Mouse (Mus musculus): ENCODE measurements around the gene Fshr. TPM values are rescaled to one million over a fixed set of nuclear protein-coding genes. Genes with fewer than 3 reads are reported as not detected.
"Not testable (repeated sequence)": the region's sequence is repeated elsewhere in the genome, so short reads cannot be mapped to it uniquely, and the experiment has no call there.

Gene Fshr
- not detected for total RNA-seq (2021)
- long read RNA-seq, experiment 1: 0 reads
- long read RNA-seq, experiment 2: 0 reads

DNA sequence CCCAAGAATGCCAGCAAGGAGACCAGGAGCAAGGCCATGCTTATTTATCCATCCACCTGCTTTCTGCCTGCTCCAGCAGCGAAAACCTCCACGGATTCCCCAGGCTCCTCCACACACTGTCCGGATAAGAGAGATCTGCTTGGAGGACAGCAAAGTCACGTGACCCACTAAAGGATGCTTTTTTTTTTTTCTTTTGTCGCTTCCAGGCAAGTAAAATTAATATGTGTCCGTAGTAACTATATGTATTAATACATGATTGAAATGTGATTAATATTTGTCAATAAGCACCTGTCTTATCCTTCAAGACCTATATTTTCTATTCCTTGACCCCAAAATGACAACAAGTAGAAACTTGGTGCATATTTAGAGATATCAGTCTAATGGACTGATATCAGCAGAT is at the start of gene Fshr:
TSS of gene Fshr (minus strand) at position 101 of the 400 bp plus-strand sequence.
- no peak for DNase-seq
- intact Hi-C loops (cut with DNase I): no loop called here
- no peak within 1 kb of the TSS for H3K27ac ChIP-seq
- no peak for TF ChIP-seq CTCF (IDR thresholded peaks at IDR 0.05)
- no peak within 1 kb of the TSS for H3K4me3 ChIP-seq

DNA sequence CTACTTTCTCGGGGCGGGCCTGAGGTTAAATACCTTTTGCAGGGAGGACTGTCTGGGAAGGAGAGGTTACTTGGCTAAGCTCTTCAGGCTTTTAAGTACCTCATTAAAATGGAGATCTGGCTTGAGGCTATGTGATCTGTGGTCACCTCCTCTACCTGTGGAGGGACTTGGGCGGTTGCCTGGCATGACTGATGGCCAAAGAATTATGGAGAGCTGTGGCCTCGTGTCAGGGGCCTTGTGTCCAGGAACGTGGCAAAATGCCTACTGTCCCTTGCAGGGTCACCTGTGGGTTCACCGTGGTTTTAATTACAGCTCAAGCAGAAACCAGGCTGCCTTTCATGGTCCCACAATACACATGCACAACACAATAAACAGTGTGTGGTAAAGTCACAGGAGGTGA is 1.7 kb upstream of the Fshr start:
- no peak overlapping the region for H3K27ac ChIP-seq
- intact Hi-C loops (cut with DNase I): no loop called here
- no peak for DNase-seq
- no peak overlapping the region for H3K4me3 ChIP-seq
- no peak for TF ChIP-seq CTCF (IDR thresholded peaks at IDR 0.05)

DNA sequence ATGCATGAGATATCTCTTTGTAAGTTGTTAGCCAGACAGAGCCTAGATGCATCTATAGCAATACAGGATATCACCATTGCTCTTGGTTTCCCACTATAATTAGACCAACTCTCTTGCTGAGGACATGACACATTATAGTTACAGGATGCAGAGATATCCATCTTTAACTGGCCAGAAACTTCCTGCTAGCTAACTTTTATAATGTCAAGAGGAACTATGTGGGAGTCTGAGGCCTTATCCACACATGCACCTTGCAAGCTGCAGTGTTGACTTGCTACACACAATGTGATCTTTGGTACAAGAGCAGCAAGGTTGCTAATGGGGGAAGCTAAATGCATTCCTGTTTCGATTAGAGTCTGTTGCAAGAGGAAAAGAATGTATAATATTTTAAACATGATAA is 26.9 kb downstream of the Fshr start:
- Histone ChIP-seq H3K27ac (no peak overlapping the region), H3K4me3 (no peak overlapping the region)
- intact Hi-C loops (cut with DNase I): no loop called here
- no peak for TF ChIP-seq CTCF (IDR thresholded peaks at IDR 0.05)
- no peak for DNase-seq

DNA sequence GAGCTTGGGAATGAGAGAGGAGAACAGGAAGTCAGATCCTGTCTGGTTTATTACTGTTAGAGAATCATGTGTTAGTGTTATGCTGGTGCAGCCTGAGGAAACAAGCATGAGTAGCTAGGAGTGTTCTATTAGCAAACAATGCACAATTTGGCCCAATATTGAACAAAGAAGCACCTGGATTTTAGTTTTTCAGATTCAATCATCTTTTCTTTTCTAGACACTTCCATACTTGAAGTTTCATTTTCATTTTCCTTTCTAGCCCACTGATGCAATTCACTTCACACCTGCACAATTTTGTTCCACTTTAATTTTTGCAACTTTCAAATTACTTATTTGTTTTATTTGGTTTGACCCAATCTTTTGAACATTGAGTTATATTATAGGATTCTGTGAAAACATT is 35.7 kb downstream of the Fshr start:
- TF ChIP-seq CTCF (IDR thresholded peaks at IDR 0.05): no peak
- Histone ChIP-seq H3K27ac (no peak overlapping the region), H3K4me3 (no peak overlapping the region)
- DNase-seq: no peak
- intact Hi-C loops (cut with DNase I): no loop called here

DNA sequence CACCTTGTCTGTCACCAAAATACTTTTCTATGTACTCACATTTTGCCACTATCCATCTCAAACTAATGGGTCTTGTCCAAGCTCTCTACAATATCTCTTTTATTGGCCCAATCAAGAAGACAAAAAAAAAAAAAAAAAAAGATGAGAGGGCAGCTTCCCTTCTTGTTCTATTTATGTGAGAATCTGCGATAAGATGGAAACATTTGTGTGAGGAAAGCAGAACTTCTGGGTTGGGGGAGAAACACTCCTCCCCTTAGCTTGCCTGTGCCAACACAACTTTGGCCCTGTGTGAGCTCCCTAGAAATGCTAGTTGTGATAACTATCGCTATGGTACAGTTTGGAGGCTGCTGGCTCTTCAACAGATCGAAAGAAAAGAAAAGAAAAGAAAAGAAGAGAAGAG is 38.0 kb downstream of the Fshr start:
- no peak overlapping the region for H3K4me3 ChIP-seq
- no peak overlapping the region for H3K27ac ChIP-seq
- no peak for DNase-seq
- TF ChIP-seq CTCF (IDR thresholded peaks at IDR 0.05): no peak
- intact Hi-C loops (cut with DNase I): no loop called here

DNA sequence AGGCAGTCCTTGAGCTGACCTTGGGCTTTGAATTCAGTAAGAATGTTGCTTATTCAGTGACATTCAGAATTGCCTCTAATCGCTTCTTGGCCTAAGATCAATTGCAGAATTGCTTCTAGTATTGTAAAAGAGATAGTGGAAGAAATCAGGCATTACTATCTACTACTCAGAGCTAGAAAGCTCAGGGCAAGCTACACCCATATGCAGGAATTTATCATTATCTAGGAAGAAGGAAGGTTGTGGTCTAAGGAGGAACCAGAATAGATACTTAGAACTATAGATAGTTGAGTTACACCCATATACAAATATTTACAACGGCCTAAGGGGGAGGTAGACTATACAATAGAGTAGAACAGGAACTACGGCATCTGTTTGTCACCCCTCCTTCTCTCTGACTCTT is 41.1 kb downstream of the Fshr start:
- DNase-seq; H3K27ac ChIP-seq; intact Hi-C loops (cut with DNase I); H3K4me3 ChIP-seq: not testable (repeated sequence)

DNA sequence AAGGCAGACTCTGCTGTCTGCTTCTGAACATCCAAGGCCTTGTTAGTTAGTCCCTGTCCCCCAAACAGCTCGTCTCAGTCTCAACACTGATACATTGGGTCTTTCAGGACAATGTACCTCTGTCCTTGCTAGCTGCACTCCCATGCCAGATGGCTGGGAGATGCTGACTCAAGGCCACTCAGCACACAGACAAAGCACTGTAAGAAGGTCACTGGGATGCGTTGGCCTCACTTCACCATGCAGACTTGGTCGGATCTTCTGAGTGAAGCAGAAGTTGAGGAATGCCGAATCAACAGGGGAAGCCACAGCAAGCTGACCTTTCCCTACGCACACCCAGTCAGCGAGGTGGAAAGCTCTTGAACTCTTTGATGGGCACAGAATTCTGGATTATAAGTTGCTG is 55.7 kb downstream of the Fshr start:
- H3K27ac ChIP-seq: no peak overlapping the region
- no peak for TF ChIP-seq CTCF (IDR thresholded peaks at IDR 0.05)
- intact Hi-C loops (cut with DNase I): no loop called here
- H3K4me3 ChIP-seq: no peak overlapping the region
- DNase-seq: no peak

DNA sequence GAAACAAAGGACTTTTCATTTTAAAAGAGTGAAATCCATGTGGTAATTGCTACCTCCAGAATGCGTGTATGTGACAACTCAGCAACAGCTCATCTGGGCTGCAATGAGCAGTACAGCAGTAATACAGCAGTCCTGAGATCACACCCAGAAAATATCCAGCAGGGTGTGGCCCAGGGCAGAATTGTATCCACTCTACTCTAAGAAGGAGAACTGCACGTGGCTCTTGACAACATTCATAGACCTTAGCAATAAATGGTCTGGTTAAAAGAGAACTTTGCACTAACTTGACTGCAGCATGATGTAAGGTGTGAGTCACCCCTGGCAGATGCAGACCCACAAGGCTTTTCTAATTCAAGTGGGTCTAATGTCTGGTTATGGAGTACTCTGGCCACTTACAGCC is 80.5 kb downstream of the Fshr start:
- no peak for DNase-seq
- no peak for TF ChIP-seq CTCF (IDR thresholded peaks at IDR 0.05)
- intact Hi-C loops (cut with DNase I): no loop called here
- Histone ChIP-seq H3K4me3 (no peak overlapping the region), H3K27ac (no peak overlapping the region)

DNA sequence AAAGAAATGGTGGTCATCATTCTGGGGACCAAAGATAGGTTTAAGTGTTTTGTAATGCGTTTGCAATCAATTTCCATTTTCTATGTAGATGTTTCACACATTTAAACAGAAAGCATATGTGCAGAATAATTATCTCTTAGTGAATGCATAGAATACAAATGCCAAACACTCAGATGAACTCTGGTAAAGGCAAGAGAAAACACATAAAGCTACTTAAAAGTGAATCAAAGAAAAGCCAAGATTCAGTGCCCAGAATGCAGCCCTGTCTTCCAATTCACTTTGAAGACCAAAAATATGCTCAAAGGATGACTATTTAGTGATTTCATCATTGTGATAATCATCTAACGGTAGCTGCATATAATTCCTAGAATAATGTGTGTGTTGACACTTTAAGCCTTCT is 81.2 kb downstream of the Fshr start:
- no peak for TF ChIP-seq CTCF (IDR thresholded peaks at IDR 0.05)
- intact Hi-C loops (cut with DNase I): no loop called here
- H3K4me3 ChIP-seq: no peak overlapping the region
- no peak overlapping the region for H3K27ac ChIP-seq
- no peak for DNase-seq

DNA sequence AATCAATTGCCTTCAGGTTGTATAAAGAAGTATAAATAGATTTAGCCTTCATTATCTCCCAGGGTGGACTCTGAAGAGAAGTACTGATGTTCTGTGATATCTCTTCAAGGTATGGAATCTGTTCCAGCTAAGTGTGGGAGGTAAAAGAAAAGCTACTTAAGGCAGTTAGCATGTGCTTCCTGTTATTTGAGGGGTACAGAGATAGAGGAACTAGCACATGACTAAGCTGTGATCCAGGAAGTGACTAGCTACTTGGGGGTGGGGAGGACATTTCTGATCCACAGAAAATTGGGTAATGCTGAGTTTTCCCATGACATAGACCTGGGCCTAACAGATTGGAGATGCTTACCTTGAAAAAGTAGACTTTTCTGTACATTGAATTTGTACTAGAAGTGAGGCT is 86.5 kb downstream of the Fshr start:
- Histone ChIP-seq H3K4me3 (no peak overlapping the region), H3K27ac (no peak overlapping the region)
- TF ChIP-seq CTCF (IDR thresholded peaks at IDR 0.05): no peak
- intact Hi-C loops (cut with DNase I): no loop called here
- no peak for DNase-seq

DNA sequence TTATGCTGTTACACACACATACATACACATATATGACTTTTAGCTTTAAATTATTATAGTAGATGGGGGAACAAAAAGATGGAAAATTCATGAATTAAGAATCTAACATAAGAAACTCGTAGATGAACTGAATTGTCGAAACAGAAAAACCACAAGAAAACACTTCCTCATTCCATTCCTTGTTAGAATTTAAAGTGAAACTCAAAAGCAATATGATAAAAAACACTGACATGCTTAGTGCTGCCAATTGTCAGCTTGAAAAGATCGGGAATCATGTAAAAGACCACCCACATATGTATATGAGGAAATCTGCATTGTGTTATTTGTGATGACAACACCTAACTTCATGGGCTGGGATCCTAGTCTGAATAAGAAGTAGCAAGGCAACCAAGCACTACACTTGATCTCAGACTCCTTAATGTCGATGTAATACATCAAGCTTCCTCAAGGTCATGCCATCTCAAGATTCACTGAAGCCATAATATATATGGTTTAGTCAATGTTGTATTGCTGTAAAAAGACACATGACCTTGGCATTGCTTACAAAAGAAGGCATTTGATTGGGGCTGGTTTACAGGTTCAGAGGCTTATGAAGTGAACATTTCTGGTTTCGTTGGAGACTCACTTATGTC is 99.6 kb downstream of the Fshr start:
- H3K4me3 ChIP-seq: no peak overlapping the region

DNA sequence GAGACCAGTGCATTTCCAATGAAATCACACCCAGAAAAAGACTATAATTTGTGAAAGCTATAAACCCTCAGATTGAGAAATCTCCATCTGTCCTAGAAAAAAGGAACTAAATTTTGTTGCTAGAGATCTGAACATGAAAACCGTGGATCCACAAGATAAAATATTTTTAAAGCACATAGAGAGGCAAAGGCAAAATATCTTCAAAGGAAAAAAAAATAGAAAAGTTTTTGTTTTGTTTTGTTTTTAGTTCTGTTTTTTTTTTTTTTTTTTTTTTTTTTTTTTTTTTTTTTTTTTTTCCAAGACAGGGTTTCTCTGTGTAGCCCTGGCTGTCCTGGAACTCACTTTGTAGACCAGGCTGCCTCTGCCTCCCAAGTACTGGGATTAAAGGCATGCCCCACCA is 100.7 kb downstream of the Fshr start:
- DNase-seq; intact Hi-C loops (cut with DNase I): not testable (repeated sequence)

More for the DNA sequence above, 99.6 kb downstream of the Fshr start:
- no peak for TF ChIP-seq CTCF (IDR thresholded peaks at IDR 0.05)
- no peak for DNase-seq
- intact Hi-C loops (cut with DNase I): no loop called here
- H3K27ac ChIP-seq: no peak overlapping the region

DNA sequence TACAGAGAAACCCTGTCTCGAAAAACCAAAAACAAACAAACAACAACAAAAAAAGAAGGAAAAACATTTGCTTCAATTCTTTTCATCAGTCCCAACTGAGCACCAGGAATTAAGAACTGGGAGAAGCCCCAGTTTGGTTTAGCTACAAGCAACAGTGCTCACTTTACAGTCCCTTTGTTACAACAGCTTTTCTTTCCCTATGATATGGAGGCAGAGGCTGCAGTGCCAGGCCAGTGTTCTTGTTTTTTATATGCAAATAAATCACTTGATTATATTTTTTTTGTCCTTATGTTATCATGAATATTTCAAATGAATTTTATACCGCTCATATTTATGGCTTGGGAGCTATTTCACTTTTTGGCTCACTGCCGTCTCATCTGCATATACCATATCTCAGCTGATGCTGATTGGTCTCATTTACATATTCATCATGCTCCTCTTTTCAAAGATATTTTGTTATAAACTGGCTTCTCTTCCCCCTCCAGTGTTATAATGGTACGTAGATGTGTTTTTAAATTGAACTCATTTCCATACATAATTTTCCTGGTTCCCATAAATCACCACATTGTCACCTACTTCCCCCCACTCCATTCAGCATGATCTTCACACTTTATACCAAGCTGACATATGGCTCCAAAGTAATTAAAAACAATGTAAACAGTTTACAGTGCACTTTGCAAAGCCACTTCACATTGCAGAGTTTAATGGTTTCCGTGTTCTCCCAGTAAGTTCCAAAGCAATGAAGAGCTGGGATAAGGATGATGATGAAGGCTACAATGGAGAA is 110.6 kb downstream of the Fshr start:
- Histone ChIP-seq H3K27ac (no peak overlapping the region), H3K4me3 (no peak overlapping the region)
- intact Hi-C loops (cut with DNase I): no loop called here
- no peak for DNase-seq
- no peak for TF ChIP-seq CTCF (IDR thresholded peaks at IDR 0.05)

More for the DNA sequence above, 100.7 kb downstream of the Fshr start:
- H3K4me3 ChIP-seq, H3K27ac ChIP-seq: not testable (repeated sequence)

DNA sequence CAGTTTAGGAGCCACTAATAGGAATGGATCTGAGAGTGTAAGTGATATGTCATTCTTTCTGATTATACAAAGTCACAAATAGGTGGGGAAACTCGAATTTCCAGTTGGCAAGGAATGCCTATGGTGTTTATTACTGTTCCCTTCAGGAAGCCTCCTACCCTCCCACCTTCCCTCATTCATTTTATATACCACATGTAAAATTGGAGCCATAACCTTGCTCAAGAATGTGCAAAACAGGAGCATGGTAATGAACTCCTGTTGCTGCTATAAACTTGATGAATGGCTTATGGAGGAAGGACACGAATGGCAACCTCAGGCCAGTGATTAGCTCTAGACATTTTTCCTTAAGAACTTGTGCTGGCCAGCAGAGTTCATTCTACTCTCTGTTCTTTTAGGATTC is 117.6 kb downstream of the Fshr start:
- no peak for TF ChIP-seq CTCF (IDR thresholded peaks at IDR 0.05)
- intact Hi-C loops (cut with DNase I): no loop called here
- H3K4me3 ChIP-seq: no peak overlapping the region
- H3K27ac ChIP-seq: no peak overlapping the region
- no peak for DNase-seq
